Mouse (Mus musculus) cerebellum, postnatal 25 days (tissue): ENCODE results near the gene Gsk3a.

ENCODE experiments used
- DNase-seq, 2 experiments: peaks; one replicate each; pipeline ENCODE4 v3.0.0; 2021; ENCODE audit warnings: mixed read lengths in 2 of 2

The Gsk3a gene

GRCm38 (mm10) chr7:25248846-25249313, 11.2 kb upstream of the Gsk3a start:
- DNase-seq = peak; percentile 51 to 70

GRCm38 (mm10) chr7:25248018-25248647, 10.5 kb upstream of the Gsk3a start:
- peak; percentile 52 to 60 for DNase-seq

- peak in 1 of 2 experiments; percentile 16 for DNase-seq
Measured at GRCm38 (mm10) chr7:25247498-25247897, 9.8 kb upstream of the Gsk3a start.

- peak in 1 of 2 experiments; percentile 15 for DNase-seq
Measured at GRCm38 (mm10) chr7:25246759-25247137, 9.1 kb upstream of the Gsk3a start.

- peak; percentile 54 to 74 for DNase-seq
Measured at GRCm38 (mm10) chr7:25246079-25246758, 8.6 kb upstream of the Gsk3a start.

- peak in 1 of 2 experiments; percentile 7 for DNase-seq
Measured at GRCm38 (mm10) chr7:25244562-25245369, 7.1 kb upstream of the Gsk3a start.

GRCm38 (mm10) chr7:25243361-25243760, 5.7 kb upstream of the Gsk3a start:
- DNase-seq = no peak

GRCm38 (mm10) chr7:25241062-25241461, 3.4 kb upstream of the Gsk3a start:
- DNase-seq = peak; percentile 62 to 67

- peak in 1 of 2 experiments; percentile 5 for DNase-seq
Measured at GRCm38 (mm10) chr7:25240631-25241030, 3.0 kb upstream of the Gsk3a start.

- DNase-seq = peak; percentile 84 to 88
Measured at GRCm38 (mm10) chr7:25238829-25239623, 1.4 kb upstream of the Gsk3a start.

GRCm38 (mm10) chr7:25238015-25238706, 510 bp upstream of the Gsk3a start:
- peak; percentile 94 to 95 for DNase-seq

GRCm38 (mm10) chr7:25235526-25235925, 2.1 kb downstream of the Gsk3a start:
- peak; percentile 10 to 16 for DNase-seq

GRCm38 (mm10) chr7:25233061-25233460, 4.6 kb downstream of the Gsk3a start:
- DNase-seq = peak in 1 of 2 experiments; percentile 5

- peak in 1 of 2 experiments; percentile 7 for DNase-seq
Measured at GRCm38 (mm10) chr7:25232101-25232648, 5.5 kb downstream of the Gsk3a start.

GRCm38 (mm10) chr7:25230690-25231285, 6.9 kb downstream of the Gsk3a start:
- peak in 1 of 2 experiments; percentile 5 for DNase-seq

- no peak for DNase-seq
Measured at GRCm38 (mm10) chr7:25227523-25228300, 9.9 kb downstream of the Gsk3a start.

GRCm38 (mm10) chr7:25222275-25222967, 15.2 kb downstream of the Gsk3a start:
- no peak for DNase-seq

GRCm38 (mm10) chr7:25221102-25221883, 16.4 kb downstream of the Gsk3a start, which contains the start of gene Zfp526:
TSS of gene Zfp526 (plus strand) at chr7:25221425.
- DNase-seq = peak; percentile 96 to 98
